Mouse (Mus musculus): ENCODE measurements around the gene Gas7. TPM values are rescaled to one million over a fixed set of nuclear protein-coding genes. Genes with fewer than 3 reads are reported as not detected.
A peak's percentile ranks its signal among the peaks of the same experiment; 100 is the strongest.

Gene Gas7
- polyA plus RNA-seq, 1 experiment from 2014 or later, result 2.7 TPM

- no peaks in the 10 kb centered on the region for H3K27me3 ChIP-seq (ENCODE audit: insufficient read depth, low read length)
- WGBS (ENCODE audit: insufficient replicate concordance), result 34% methylated on average over 4 of the region's 4 CpGs
- H3K27ac ChIP-seq (ENCODE audit: low read depth), result no peak overlapping the region
- TF ChIP-seq EP300 (IDR thresholded peaks at IDR 0.05; ENCODE audit: low read depth), result no peak
- TF ChIP-seq CTCF (IDR thresholded peaks at IDR 0.05; ENCODE audit: low read depth), result no peak
- peaks cover 44% of the 10 kb centered on the region for H3K4me1 ChIP-seq (ENCODE audit: insufficient read depth)
- no peak overlapping the region for H3K4me3 ChIP-seq (ENCODE audit: low read depth, low read length)
- H3K9me3 ChIP-seq (ENCODE audit: low read length), result no peaks in the 10 kb centered on the region
- DNase-seq, result no peak
- H3K9ac ChIP-seq (replicated peaks), result no peak overlapping the region
- ATAC-seq, result no peak
- no peaks in the 10 kb centered on the region for H3K36me3 ChIP-seq (replicated peaks; ENCODE audit: insufficient read depth, low read length)
- H3K4me2 ChIP-seq (ENCODE audit: low read depth, low read length), result peak overlapping the region; percentile 23; the same call in 1 of the 2 replicates
These were observed 122.8 kb downstream of the Gas7 start for GRCm38 (mm10) chr11:67577994-67578393.

DNA sequence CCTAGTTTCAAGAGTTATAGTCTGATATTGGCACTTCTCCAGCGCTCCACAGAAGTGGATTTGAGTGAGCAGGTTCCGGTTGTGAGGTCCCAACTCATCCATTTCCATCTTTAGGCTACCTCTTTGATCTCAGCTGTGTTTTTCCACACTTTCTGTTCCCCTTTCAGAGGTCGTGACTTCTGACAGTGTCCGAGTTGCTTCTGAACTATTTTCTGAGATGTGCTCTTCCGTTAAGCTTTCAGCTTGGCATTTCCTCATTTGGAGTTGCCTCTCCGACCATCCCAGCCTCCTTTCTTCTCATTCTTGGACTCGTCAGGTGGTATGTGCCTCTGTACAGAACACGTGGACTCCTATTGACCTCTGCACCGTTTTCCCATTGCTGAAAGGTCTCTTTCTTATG, 123.9 kb downstream of the Gas7 start:
- no peak for TF ChIP-seq EP300 (IDR thresholded peaks at IDR 0.05; ENCODE audit: low read depth)
- TF ChIP-seq CTCF (IDR thresholded peaks at IDR 0.05; ENCODE audit: low read depth), result no peak
- peak overlapping the region; percentile 20; the same call in 1 of the 2 replicates for H3K4me2 ChIP-seq (ENCODE audit: low read depth, low read length)
- no peak for DNase-seq

DNA sequence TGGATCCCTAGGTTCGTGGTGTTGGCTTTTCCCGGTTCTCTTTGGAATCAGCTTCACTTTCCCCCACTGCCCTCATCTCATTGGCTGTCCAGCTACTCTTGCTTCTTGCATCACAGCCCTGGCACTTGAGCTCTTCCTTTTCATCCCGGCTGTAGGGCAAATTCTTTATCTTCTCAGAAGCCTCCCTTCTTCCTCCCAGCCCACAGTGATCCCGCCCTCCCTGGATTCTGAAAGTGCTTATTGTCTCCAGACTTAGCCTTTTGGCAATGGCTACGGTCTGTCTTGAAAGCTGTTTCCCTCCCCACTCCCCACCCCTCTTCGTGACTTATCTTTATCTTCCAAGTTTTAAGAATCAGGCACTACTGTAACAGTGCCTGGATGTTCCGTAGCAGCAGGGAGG, 126.3 kb downstream of the Gas7 start:
- no peak overlapping the region for H3K9ac ChIP-seq (replicated peaks)
- DNase-seq, result no peak
- no peak for ATAC-seq
- H3K4me3 ChIP-seq (ENCODE audit: low read depth, low read length), result no peak overlapping the region
- no peaks in the 10 kb centered on the region for H3K27me3 ChIP-seq (ENCODE audit: insufficient read depth, low read length)
- 63% methylated on average over 7 of the region's 7 CpGs for WGBS (ENCODE audit: insufficient replicate concordance)
- H3K4me2 ChIP-seq (ENCODE audit: low read depth, low read length), result no peak overlapping the region
- no peak overlapping the region for H3K27ac ChIP-seq (ENCODE audit: low read depth)
- H3K4me1 ChIP-seq (ENCODE audit: insufficient read depth), result peaks cover 50% of the 10 kb centered on the region
- no peaks in the 10 kb centered on the region for H3K9me3 ChIP-seq (ENCODE audit: low read length)
- H3K36me3 ChIP-seq (replicated peaks; ENCODE audit: insufficient read depth, low read length), result no peaks in the 10 kb centered on the region
- no peak for TF ChIP-seq EP300 (IDR thresholded peaks at IDR 0.05; ENCODE audit: low read depth)
- TF ChIP-seq CTCF (IDR thresholded peaks at IDR 0.05; ENCODE audit: low read depth), result no peak

More for the DNA sequence above, 123.9 kb downstream of the Gas7 start:
- Histone ChIP-seq H3K4me3 (ENCODE audit: low read depth, low read length) (no peak overlapping the region), H3K27ac (ENCODE audit: low read depth) (peak overlapping the region; percentile 49), H3K4me1 (ENCODE audit: insufficient read depth) (peaks cover 44% of the 10 kb centered on the region), H3K27me3 (ENCODE audit: insufficient read depth, low read length) (no peaks in the 10 kb centered on the region), H3K9me3 (ENCODE audit: low read length) (no peaks in the 10 kb centered on the region), H3K9ac (replicated peaks) (no peak overlapping the region), H3K36me3 (replicated peaks; ENCODE audit: insufficient read depth, low read length) (no peaks in the 10 kb centered on the region)
- 36% methylated on average over 9 of the region's 9 CpGs for WGBS (ENCODE audit: insufficient replicate concordance)
- ATAC-seq, result no peak

- 85% methylated on average over 4 of the region's 4 CpGs for WGBS (ENCODE audit: insufficient replicate concordance)
- DNase-seq, result no peak
- no peak overlapping the region for H3K4me3 ChIP-seq (ENCODE audit: low read depth, low read length)
- no peaks in the 10 kb centered on the region for H3K27me3 ChIP-seq (ENCODE audit: insufficient read depth, low read length)
- H3K27ac ChIP-seq (ENCODE audit: low read depth), result no peak overlapping the region
- TF ChIP-seq EP300 (IDR thresholded peaks at IDR 0.05; ENCODE audit: low read depth), result no peak
- no peak for TF ChIP-seq CTCF (IDR thresholded peaks at IDR 0.05; ENCODE audit: low read depth)
- H3K9ac ChIP-seq (replicated peaks), result no peak overlapping the region
- no peak for ATAC-seq
- H3K9me3 ChIP-seq (ENCODE audit: low read length), result no peaks in the 10 kb centered on the region
- peaks cover 43% of the 10 kb centered on the region for H3K4me1 ChIP-seq (ENCODE audit: insufficient read depth)
- H3K4me2 ChIP-seq (ENCODE audit: low read depth, low read length), result no peak overlapping the region
- no peaks in the 10 kb centered on the region for H3K36me3 ChIP-seq (replicated peaks; ENCODE audit: insufficient read depth, low read length)
These were observed 127.3 kb downstream of the Gas7 start for GRCm38 (mm10) chr11:67582570-67582969.

DNA sequence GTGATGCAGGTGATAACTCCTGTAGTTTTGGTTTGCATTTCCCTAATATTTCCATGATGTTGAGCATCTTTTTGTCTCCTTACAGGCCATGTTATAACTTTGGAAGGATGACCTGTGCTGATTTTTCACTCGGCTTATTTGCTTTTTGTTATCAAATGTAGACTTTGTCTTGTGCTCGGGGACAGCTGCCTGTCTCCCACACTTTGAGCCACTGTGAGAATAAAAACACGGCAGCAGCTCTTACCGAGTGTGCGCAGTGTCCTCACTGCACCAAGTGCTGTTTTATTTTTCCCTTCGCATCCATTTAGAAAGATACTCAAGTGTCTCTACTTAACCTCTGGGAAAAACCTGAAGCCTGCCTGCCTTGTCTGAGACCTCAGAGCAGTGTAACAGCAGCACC, 129.8 kb downstream of the Gas7 start:
- DNase-seq (no peak), ATAC-seq (no peak)
- H3K27me3 ChIP-seq (ENCODE audit: insufficient read depth, low read length), result no peaks in the 10 kb centered on the region
- no peak overlapping the region for H3K4me3 ChIP-seq (ENCODE audit: low read depth, low read length)
- TF ChIP-seq CTCF (IDR thresholded peaks at IDR 0.05; ENCODE audit: low read depth), result no peak
- no peak for TF ChIP-seq EP300 (IDR thresholded peaks at IDR 0.05; ENCODE audit: low read depth)
- H3K9ac ChIP-seq (replicated peaks), result no peak overlapping the region
- peaks cover 23% of the 10 kb centered on the region for H3K4me1 ChIP-seq (ENCODE audit: insufficient read depth)
- H3K9me3 ChIP-seq (ENCODE audit: low read length), result no peaks in the 10 kb centered on the region
- no peak overlapping the region for H3K27ac ChIP-seq (ENCODE audit: low read depth)
- no peaks in the 10 kb centered on the region for H3K36me3 ChIP-seq (replicated peaks; ENCODE audit: insufficient read depth, low read length)
- H3K4me2 ChIP-seq (ENCODE audit: low read depth, low read length), result no peak overlapping the region
- WGBS (ENCODE audit: insufficient replicate concordance), result 67% methylated on average over 6 of the region's 6 CpGs

DNA sequence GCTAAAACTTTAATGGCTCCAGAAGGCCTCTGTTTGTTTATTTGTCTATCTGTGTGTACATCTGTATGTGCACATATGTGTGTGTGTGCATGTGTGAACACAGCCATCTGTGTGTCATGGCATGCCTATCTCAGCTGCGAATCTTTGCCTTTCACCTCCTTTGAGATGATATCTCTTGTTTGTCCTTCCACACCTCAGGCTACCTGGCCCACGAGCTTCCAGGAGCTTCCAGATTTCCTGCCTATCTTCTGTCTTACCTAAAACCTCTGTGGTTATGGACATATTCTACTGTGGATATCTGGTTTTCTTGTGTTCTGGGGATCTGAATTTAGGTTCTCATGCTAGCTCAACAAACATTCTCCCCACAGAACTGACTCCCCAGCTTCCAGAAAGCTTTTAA, 130.4 kb downstream of the Gas7 start:
- DNase-seq (no peak), ATAC-seq (no peak)
- no peak overlapping the region for H3K27ac ChIP-seq (ENCODE audit: low read depth)
- H3K27me3 ChIP-seq (ENCODE audit: insufficient read depth, low read length), result no peaks in the 10 kb centered on the region
- peaks cover 19% of the 10 kb centered on the region for H3K4me1 ChIP-seq (ENCODE audit: insufficient read depth)
- H3K4me3 ChIP-seq (ENCODE audit: low read depth, low read length), result no peak overlapping the region
- 71% methylated on average over 2 of the region's 2 CpGs for WGBS (ENCODE audit: insufficient replicate concordance)
- TF ChIP-seq EP300 (IDR thresholded peaks at IDR 0.05; ENCODE audit: low read depth), result no peak
- no peak for TF ChIP-seq CTCF (IDR thresholded peaks at IDR 0.05; ENCODE audit: low read depth)
- no peaks in the 10 kb centered on the region for H3K36me3 ChIP-seq (replicated peaks; ENCODE audit: insufficient read depth, low read length)
- no peak overlapping the region for H3K9ac ChIP-seq (replicated peaks)
- no peak overlapping the region for H3K4me2 ChIP-seq (ENCODE audit: low read depth, low read length)
- no peaks in the 10 kb centered on the region for H3K9me3 ChIP-seq (ENCODE audit: low read length)
